Mouse (Mus musculus): Measurements from ENCODE around the gene Rab26. TPM values are rescaled to one million over a fixed set of nuclear protein-coding genes. Genes with fewer than 3 reads are reported as not detected.

The Rab26 gene
- polyA plus RNA-seq, 1 experiment from 2014 or later = 8.8 TPM

GRCm38 (mm10) chr17:24527723-24528559 is 6.1 kb downstream of the Rab26 start, which contains the start of gene Traf7:
Gene Traf7 (minus strand): TSS chr17:24527938.
- WGBS = under 1% methylated on average over 40 of the region's 40 CpGs
- Histone ChIP-seq H3K9me3 (no peaks in the 10 kb centered on the region), H3K4me3 (peak within 1 kb of the TSS; percentile 94), H3K4me1 (peaks cover 62% of the 10 kb centered on the region), H3K27ac (peak within 1 kb of the TSS; percentile 89), H3K27me3 (replicated peaks) (no peaks in the 10 kb centered on the region), H3K9ac (peak within 1 kb of the TSS; percentile 95), H3K36me3 (replicated peaks) (no peaks in the 10 kb centered on the region), H3K4me2 (peak within 1 kb of the TSS; percentile 81)
- ATAC-seq (replicated peaks) = peak; percentile 97

DNA sequence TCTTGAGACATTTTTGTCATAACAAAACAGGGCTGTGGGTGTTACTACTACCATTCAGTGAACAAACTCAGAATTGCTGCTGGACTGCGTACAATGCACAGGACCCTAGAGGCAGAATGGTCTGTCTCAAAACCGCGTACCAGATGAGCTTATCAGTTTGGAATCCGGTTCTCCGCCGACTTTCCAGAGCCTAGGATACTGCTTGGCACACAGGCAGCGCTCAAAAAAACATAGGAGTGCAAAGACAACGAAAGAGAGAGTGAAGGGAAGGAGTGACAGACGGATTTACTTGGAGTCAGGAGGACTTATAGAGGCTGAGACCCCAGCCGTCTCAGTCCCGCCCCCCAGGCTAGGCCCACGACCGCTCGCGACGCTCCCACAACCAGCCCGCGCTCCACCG is 6.7 kb downstream of the Rab26 start:
- peaks cover 56% of the 10 kb centered on the region for H3K4me1 ChIP-seq
- H3K27me3 ChIP-seq (replicated peaks) = no peaks in the 10 kb centered on the region
- H3K27ac ChIP-seq = peak overlapping the region; percentile 88
- H3K4me2 ChIP-seq = peak overlapping the region; percentile 64
- H3K4me3 ChIP-seq = peak overlapping the region; percentile 94
- peak; percentile 7 for ATAC-seq (replicated peaks)
- 0% methylated on average over 19 of the region's 19 CpGs for WGBS
- H3K9me3 ChIP-seq = no peaks in the 10 kb centered on the region
- peak overlapping the region; percentile 95 for H3K9ac ChIP-seq
- no peaks in the 10 kb centered on the region for H3K36me3 ChIP-seq (replicated peaks)

- H3K27me3 ChIP-seq (replicated peaks) = no peaks in the 10 kb centered on the region
- ATAC-seq (replicated peaks) = no peak
- H3K4me2 ChIP-seq = no peak overlapping the region
- H3K9ac ChIP-seq = no peak overlapping the region
- no peaks in the 10 kb centered on the region for H3K36me3 ChIP-seq (replicated peaks)
- H3K27ac ChIP-seq = no peak overlapping the region
- no peak overlapping the region for H3K4me3 ChIP-seq
- WGBS = 87% methylated on average over 2 of the region's 2 CpGs
- peaks cover 38% of the 10 kb centered on the region for H3K4me1 ChIP-seq
- no peaks in the 10 kb centered on the region for H3K9me3 ChIP-seq
These were observed 9.3 kb downstream of the Rab26 start for GRCm38 (mm10) chr17:24524734-24525133.

DNA sequence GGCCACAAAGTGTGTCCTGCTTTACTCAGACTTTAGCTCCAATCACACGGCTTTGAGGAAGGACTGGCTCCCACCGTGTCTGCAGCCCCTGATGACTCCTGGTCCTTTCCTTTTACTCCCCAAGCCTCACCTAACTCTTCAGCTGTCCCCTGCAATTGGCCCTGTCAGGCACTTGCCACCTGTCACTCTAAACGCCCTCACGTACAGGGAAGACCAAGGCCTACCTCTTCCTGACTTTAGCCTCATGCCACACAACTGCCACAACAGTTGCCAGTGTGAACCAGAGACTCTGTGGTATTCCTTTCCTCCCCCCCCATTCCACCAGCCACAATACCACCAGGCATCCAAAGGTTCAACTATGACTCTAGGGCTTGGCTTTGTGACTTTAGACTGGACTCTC is 13.6 kb downstream of the Rab26 start:
- H3K36me3 ChIP-seq (replicated peaks) = peaks cover 20% of the 10 kb centered on the region
- no peak overlapping the region for H3K4me3 ChIP-seq
- 91% methylated on average over 4 of the region's 4 CpGs for WGBS
- no peak for ATAC-seq (replicated peaks)
- no peak overlapping the region for H3K4me2 ChIP-seq
- H3K9ac ChIP-seq = no peak overlapping the region
- peaks cover 8% of the 10 kb centered on the region; the same call in 1 of the 2 replicates for H3K4me1 ChIP-seq
- no peaks in the 10 kb centered on the region for H3K27me3 ChIP-seq (replicated peaks)
- H3K27ac ChIP-seq = no peak overlapping the region
- no peaks in the 10 kb centered on the region for H3K9me3 ChIP-seq

GRCm38 (mm10) chr17:24514270-24515257 is 19.4 kb downstream of the Rab26 start:
- 0 out of 2 replicates have a peak overlapping the region, but pooled peaks have one; percentile 11 for H3K27ac ChIP-seq
- ATAC-seq (replicated peaks) = no peak
- H3K4me2 ChIP-seq = no peak overlapping the region
- no peak overlapping the region for H3K4me3 ChIP-seq
- no peaks in the 10 kb centered on the region for H3K4me1 ChIP-seq
- H3K27me3 ChIP-seq (replicated peaks) = no peaks in the 10 kb centered on the region
- H3K9me3 ChIP-seq = no peaks in the 10 kb centered on the region
- H3K9ac ChIP-seq = no peak overlapping the region
- H3K36me3 ChIP-seq (replicated peaks) = peaks cover 53% of the 10 kb centered on the region
- WGBS = 91% methylated on average over 24 of the region's 24 CpGs

DNA sequence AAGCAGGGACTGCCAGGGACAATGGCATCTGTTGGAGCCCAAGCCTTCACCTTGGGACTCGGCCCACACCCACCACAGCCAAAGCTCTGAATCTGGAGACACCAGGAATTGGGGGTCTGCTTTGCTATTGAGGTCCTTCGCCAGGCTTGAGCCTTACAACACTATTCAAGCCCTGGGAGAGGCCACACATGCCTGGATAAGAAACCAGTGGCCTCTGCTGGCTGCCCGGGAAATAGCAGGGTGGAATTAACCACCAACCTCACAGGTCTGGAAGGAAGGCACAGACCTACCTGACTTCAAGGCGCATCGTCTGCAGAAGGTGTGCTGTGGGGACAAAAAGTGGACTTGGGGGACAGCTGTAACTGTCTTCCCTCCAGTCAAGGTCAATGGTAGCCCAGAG is 20.4 kb downstream of the Rab26 start:
- Histone ChIP-seq H3K4me3 (no peak overlapping the region), H3K9ac (no peak overlapping the region), H3K4me2 (no peak overlapping the region), H3K27ac (no peak overlapping the region), H3K27me3 (replicated peaks) (no peaks in the 10 kb centered on the region), H3K9me3 (no peaks in the 10 kb centered on the region), H3K4me1 (no peaks in the 10 kb centered on the region), H3K36me3 (replicated peaks) (peaks cover 58% of the 10 kb centered on the region)
- ATAC-seq (replicated peaks) = peak; percentile 59
- 53% methylated on average over 5 of the region's 5 CpGs for WGBS

- ATAC-seq (replicated peaks) = no peak
- Histone ChIP-seq H3K27ac (no peak overlapping the region), H3K9me3 (no peaks in the 10 kb centered on the region), H3K36me3 (replicated peaks) (peaks cover 71% of the 10 kb centered on the region), H3K27me3 (replicated peaks) (no peaks in the 10 kb centered on the region), H3K4me2 (no peak overlapping the region), H3K9ac (no peak overlapping the region), H3K4me1 (peaks cover 7% of the 10 kb centered on the region; the same call in 1 of the 2 replicates), H3K4me3 (no peak overlapping the region)
- WGBS = 82% methylated on average over 12 of the region's 12 CpGs
These were observed 26.1 kb downstream of the Rab26 start for GRCm38 (mm10) chr17:24507806-24508460.

DNA sequence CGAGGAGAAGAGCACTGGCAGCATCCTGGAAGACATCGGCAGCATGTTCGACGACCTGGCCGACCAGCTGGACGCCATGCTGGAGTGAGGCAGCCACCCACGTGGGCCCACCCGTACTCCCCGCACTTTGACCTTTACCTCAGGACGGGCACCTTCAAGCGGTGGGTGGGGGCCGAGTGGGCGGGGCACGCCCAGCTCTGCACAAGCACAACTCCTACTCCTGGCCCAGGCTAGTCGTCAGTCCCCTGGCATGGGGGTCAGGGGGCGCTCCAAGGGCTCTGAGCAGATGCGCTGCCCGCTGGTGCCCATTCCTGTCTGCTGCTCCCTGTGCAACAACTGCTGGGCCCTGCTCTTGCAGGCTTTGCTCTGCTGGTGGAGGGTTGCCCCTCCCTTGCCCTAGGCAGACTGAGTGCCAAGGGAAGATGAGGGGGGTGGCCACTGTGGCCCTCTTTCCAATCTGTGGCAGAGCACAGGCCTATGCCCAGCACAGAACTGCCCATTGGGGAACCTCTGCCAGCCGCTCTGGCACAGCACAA is 26.8 kb downstream of the Rab26 start:
- H3K9me3 ChIP-seq = no peaks in the 10 kb centered on the region
- no peak overlapping the region for H3K4me2 ChIP-seq
- ATAC-seq (replicated peaks) = no peak; the same call in 1 of the 2 replicates
- H3K27ac ChIP-seq = no peak overlapping the region
- no peaks in the 10 kb centered on the region for H3K27me3 ChIP-seq (replicated peaks)
- H3K4me1 ChIP-seq = peaks cover 7% of the 10 kb centered on the region; the same call in 1 of the 2 replicates
- H3K36me3 ChIP-seq (replicated peaks) = peaks cover 78% of the 10 kb centered on the region
- H3K9ac ChIP-seq = no peak overlapping the region
- no peak overlapping the region for H3K4me3 ChIP-seq
- WGBS = 62% methylated on average over 19 of the region's 19 CpGs

- ATAC-seq (replicated peaks) = no peak
- no peaks in the 10 kb centered on the region for H3K27me3 ChIP-seq (replicated peaks)
- no peak overlapping the region for H3K4me2 ChIP-seq
- H3K36me3 ChIP-seq (replicated peaks) = peaks cover 73% of the 10 kb centered on the region
- H3K4me1 ChIP-seq = peaks cover 7% of the 10 kb centered on the region; the same call in 1 of the 2 replicates
- WGBS = 23% methylated on average over 36 of the region's 36 CpGs
- H3K4me3 ChIP-seq = no peak overlapping the region
- peak overlapping the region; percentile 18; the same call in 1 of the 2 replicates for H3K9ac ChIP-seq
- H3K9me3 ChIP-seq = no peaks in the 10 kb centered on the region
- peak overlapping the region; percentile 45 for H3K27ac ChIP-seq
These were observed 27.5 kb downstream of the Rab26 start for GRCm38 (mm10) chr17:24506332-24507070.

- Histone ChIP-seq H3K4me1 (peaks cover 7% of the 10 kb centered on the region; the same call in 1 of the 2 replicates), H3K36me3 (replicated peaks) (peaks cover 74% of the 10 kb centered on the region), H3K9ac (no peak overlapping the region), H3K9me3 (no peaks in the 10 kb centered on the region), H3K4me2 (no peak overlapping the region), H3K27ac (no peak overlapping the region), H3K27me3 (replicated peaks) (no peaks in the 10 kb centered on the region), H3K4me3 (no peak overlapping the region)
- 86% methylated on average over 30 of the region's 30 CpGs for WGBS
- ATAC-seq (replicated peaks) = no peak
These were observed 28.6 kb downstream of the Rab26 start for GRCm38 (mm10) chr17:24505286-24505955.

Data from midbrain, embryonic 15.5 days (tissue).